Mouse (Mus musculus): ENCODE results near the gene L3mbtl2. TPM values are rescaled to one million over a fixed set of nuclear protein-coding genes. Genes with fewer than 3 reads are reported as not detected.
A peak's percentile ranks its signal among the peaks of the same experiment; 100 is the strongest.
"Not testable (repeated sequence)": the region's sequence is repeated elsewhere in the genome, so short reads cannot be mapped to it uniquely, and the experiment has no call there.

Gene L3mbtl2
- polyA plus RNA-seq, 1 experiment, result 0.52 TPM

DNA sequence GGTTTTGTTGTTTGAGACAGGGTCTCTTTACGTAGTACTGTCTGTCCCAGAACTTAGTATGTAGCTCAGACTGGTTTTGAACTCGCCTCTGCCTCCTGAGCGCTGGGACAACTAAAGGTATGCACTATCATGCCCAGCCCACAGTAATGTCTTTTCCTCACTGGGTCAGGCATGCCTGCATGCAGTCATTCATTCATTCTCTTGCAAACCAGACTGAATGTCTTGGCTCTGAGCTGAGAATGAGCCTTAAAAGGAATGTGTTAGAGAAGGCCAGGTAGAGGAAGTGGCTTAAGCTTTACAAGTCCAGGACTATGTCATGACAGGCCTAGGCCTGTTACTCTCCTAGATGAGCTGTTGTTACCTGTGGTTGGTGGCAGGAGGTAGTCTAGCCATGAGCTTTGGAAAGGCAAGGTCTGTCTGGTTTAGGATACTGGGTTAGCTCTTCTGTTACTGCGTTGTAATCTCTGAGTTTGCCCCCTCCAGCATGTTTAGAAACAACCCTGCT is 16.7 kb downstream of the L3mbtl2 start:
- Histone ChIP-seq H3K27me3 (ENCODE audit: control insufficient read depth) (no peaks in the 10 kb centered on the region), H3K4me3 (replicated peaks) (no peak overlapping the region), H3K9me3 (ENCODE audit: control insufficient read depth, low read length) (no peaks in the 10 kb centered on the region), H3K36me3 (ENCODE audit: control insufficient read depth) (peaks cover 90% of the 10 kb centered on the region), H3K4me1 (ENCODE audit: control insufficient read depth) (no peaks in the 10 kb centered on the region)
- TF ChIP-seq TAL1 (IDR thresholded peaks at IDR 0.05; ENCODE audit: low read length) (no peak), GATA1 (IDR thresholded peaks at IDR 0.05; ENCODE audit: low read length) (no peak)

DNA sequence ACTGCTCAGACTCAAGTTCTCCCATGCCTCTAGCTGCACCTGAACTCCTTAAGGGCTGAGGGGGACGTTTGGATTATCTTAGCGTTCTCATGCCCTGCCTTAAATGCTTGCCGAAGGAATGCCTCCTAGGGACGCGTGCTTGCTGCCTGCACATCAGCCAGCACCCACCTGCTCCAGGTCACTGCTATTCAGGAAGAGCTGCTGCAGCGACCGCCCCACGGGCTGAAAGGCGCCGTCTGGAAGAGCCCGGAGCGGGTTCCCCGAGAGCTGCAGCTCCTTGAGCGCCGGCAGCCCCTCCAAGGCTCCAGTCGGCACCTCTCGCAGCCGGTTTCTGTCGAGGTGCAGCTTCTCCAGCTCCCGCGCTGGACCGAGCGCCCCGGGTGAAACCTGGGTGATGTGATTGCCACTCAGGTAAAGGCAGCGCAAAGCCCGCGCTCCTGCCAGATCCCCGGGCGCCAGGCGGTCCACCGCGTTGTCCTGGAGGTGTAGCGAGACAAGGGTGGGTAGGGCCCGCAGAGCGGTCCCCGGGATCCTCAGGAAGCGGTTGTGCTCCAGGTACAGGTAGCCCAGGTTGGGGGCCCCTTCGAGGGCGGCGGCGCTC is 29.8 kb downstream of the L3mbtl2 start:
- H3K36me3 ChIP-seq (ENCODE audit: control insufficient read depth), result peaks cover 4% of the 10 kb centered on the region
- peaks cover 58% of the 10 kb centered on the region for H3K27me3 ChIP-seq (ENCODE audit: control insufficient read depth)
- TF ChIP-seq GATA1 (IDR thresholded peaks at IDR 0.05; ENCODE audit: low read length), result no peak
- TF ChIP-seq TAL1 (IDR thresholded peaks at IDR 0.05; ENCODE audit: low read length), result no peak
- peaks cover 4% of the 10 kb centered on the region; the same call in 1 of the 2 replicates for H3K9me3 ChIP-seq (ENCODE audit: control insufficient read depth, low read length)
- H3K4me3 ChIP-seq (replicated peaks), result peak overlapping the region; percentile 49
- H3K4me1 ChIP-seq (ENCODE audit: control insufficient read depth), result peaks cover 13% of the 10 kb centered on the region

DNA sequence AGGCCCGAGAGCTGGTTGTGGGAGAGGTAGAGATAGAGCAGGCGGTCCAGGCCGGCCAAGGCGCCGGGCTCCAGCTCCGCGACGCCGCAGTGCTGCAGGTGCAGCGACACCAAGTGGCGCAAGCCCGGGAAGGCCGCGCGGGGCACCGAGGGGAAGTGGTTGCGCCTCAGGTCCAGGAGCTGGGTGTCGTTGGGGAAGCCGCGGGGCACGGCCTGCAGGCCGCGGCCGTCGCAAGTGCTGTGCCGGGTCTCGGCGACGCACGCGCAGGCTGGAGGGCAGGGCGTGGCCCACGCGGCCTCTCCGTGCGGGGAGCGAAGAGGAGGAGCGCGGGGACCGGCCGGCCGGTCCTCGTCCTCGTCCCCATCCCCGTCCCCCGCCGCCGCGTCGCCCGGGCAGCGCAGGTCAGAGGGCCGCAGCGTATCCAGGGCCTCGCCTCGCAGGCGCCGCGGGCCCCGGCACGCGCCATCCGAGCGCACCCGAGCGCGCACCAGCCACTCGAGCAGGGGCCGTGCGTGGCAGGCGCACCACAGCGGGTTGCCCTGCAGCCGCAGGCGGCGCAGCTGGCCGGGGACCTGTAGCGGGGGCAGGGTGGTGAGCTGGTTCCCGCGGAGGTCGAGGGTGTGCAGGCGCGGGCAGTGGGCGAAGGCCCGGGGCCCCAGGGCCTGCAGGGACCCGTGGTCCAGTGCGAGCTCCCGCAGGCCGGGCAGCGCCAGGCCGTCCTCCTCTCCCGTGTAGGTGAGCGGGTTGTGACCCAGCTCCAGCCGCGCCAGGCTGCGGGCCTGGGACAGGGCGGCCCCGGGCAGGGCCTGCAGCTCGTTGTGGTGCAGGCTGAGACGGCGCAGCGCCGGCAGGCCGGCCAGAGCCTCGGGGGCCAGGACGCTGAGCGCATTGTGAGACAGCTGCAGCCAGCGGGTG is 30.5 kb downstream of the L3mbtl2 start:
- Histone ChIP-seq H3K27me3 (ENCODE audit: control insufficient read depth) (peaks cover 58% of the 10 kb centered on the region), H3K36me3 (ENCODE audit: control insufficient read depth) (no peaks in the 10 kb centered on the region), H3K4me1 (ENCODE audit: control insufficient read depth) (peaks cover 13% of the 10 kb centered on the region), H3K9me3 (ENCODE audit: control insufficient read depth, low read length) (peaks cover 4% of the 10 kb centered on the region; the same call in 1 of the 2 replicates), H3K4me3 (replicated peaks) (peak overlapping the region; percentile 49)
- TF ChIP-seq TAL1 (IDR thresholded peaks at IDR 0.05; ENCODE audit: low read length) (no peak), GATA1 (IDR thresholded peaks at IDR 0.05; ENCODE audit: low read length) (no peak)

DNA sequence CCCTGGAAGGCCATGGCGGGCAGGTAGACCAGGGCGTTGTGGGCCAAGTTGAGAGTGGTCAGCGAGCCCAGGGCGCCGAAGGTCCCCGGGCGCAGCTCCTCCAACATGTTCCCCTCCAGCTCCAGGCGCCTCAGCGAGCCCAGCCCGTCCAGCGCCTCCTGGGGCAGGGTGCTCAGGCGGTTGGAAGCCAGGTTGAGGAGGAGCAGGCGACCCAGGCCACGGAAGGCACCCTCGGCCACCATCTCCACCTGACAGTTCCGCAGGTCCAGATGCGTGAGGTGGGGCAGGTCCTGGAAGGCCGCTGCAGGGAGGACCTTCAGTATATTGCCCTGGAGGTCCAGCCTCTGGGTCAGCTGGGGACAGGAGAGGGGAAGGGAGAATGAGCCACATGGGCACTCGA is 31.2 kb downstream of the L3mbtl2 start:
- no peak for TF ChIP-seq TAL1 (IDR thresholded peaks at IDR 0.05; ENCODE audit: low read length)
- peaks cover 13% of the 10 kb centered on the region for H3K4me1 ChIP-seq (ENCODE audit: control insufficient read depth)
- H3K9me3 ChIP-seq (ENCODE audit: control insufficient read depth, low read length), result peaks cover 4% of the 10 kb centered on the region; the same call in 1 of the 2 replicates
- H3K36me3 ChIP-seq (ENCODE audit: control insufficient read depth), result no peaks in the 10 kb centered on the region
- H3K27me3 ChIP-seq (ENCODE audit: control insufficient read depth), result peaks cover 58% of the 10 kb centered on the region
- H3K4me3 ChIP-seq (replicated peaks), result peak overlapping the region; percentile 49

DNA sequence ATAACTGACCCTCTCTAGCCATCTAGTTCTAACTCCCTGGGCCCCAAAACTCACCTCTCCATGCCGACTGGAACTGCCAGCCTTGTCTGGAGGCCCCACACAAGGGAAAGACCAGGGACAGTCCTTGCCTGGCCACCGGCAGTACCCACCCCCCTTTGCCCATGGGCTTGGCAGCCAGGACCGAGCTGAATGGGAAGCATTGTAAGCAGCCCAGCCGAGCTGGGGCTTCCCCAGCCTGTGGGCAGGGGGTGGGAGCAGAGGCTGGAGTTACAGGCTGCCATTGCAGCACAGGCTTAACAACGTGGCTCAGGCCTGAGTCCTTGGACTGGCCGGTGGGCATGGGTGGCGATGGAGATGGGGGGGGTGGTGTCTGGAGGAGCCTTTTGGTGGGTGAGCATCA is 33.5 kb downstream of the L3mbtl2 start, which contains the start of gene Chadl:
Gene Chadl, minus strand, starts transcription at position 113 of the 400 bp plus-strand sequence.
- Histone ChIP-seq H3K9me3 (ENCODE audit: control insufficient read depth, low read length) (peaks cover 4% of the 10 kb centered on the region; the same call in 1 of the 2 replicates), H3K27me3 (ENCODE audit: control insufficient read depth) (peaks cover 50% of the 10 kb centered on the region), H3K36me3 (ENCODE audit: control insufficient read depth) (peaks cover 2% of the 10 kb centered on the region), H3K4me3 (replicated peaks) (no peak within 1 kb of the TSS), H3K4me1 (ENCODE audit: control insufficient read depth) (peaks cover 13% of the 10 kb centered on the region)
- TF ChIP-seq GATA1 (IDR thresholded peaks at IDR 0.05; ENCODE audit: low read length), result no peak
- TF ChIP-seq TAL1 (IDR thresholded peaks at IDR 0.05; ENCODE audit: low read length), result no peak

DNA sequence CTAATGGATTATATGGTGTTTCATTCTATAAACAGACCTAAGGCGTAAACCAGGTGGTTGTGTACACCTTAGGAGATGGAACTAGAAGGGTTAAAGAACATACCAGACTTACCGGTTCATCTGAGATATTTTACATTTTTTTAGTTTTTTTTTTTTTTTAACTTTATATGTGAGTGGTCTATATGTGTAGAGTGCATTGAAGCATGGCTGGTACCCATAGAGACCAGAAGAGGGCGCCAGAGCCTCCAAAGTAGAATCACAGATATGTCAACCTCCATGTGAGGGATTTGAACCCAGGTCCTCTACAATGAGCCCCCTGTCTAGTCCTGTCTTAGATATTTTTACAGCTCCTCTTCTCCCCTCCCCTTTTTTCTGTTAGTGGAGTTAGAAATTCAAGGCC is 34.2 kb downstream of the L3mbtl2 start:
- peaks cover 43% of the 10 kb centered on the region for H3K27me3 ChIP-seq (ENCODE audit: control insufficient read depth)
- no peak for TF ChIP-seq TAL1 (IDR thresholded peaks at IDR 0.05; ENCODE audit: low read length)
- no peak for TF ChIP-seq GATA1 (IDR thresholded peaks at IDR 0.05; ENCODE audit: low read length)
- H3K9me3 ChIP-seq (ENCODE audit: control insufficient read depth, low read length), result peaks cover 4% of the 10 kb centered on the region; the same call in 1 of the 2 replicates
- H3K4me1 ChIP-seq (ENCODE audit: control insufficient read depth), result peaks cover 13% of the 10 kb centered on the region
- peaks cover 9% of the 10 kb centered on the region for H3K36me3 ChIP-seq (ENCODE audit: control insufficient read depth)
- H3K4me3 ChIP-seq (replicated peaks), result no peak overlapping the region

DNA sequence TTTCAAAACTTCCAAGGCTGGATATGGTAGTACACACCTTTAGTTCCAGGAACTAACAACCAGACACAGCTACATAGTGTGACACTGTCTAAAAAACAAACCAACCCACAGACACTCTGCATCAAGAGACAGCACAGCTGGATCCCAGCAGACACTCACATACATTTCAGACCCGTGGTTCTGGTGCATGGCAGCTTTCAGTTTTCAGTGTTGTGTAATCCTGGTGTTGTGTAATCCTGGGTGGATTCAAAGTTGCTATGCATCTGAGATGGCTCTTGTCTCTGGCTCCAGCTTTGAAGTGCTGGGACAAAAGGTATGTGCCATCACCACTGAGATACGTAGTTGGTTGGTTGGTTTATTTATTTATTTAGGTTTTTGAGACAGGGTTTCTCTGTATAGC is 34.8 kb downstream of the L3mbtl2 start:
- H3K4me3 ChIP-seq (replicated peaks), result no peak overlapping the region
- peaks cover 16% of the 10 kb centered on the region for H3K36me3 ChIP-seq (ENCODE audit: control insufficient read depth)
- H3K9me3 ChIP-seq (ENCODE audit: control insufficient read depth, low read length), result peaks cover 2% of the 10 kb centered on the region; the same call in 1 of the 2 replicates
- H3K4me1 ChIP-seq (ENCODE audit: control insufficient read depth), result peaks cover 12% of the 10 kb centered on the region
- H3K27me3 ChIP-seq (ENCODE audit: control insufficient read depth), result peaks cover 36% of the 10 kb centered on the region
- TF ChIP-seq GATA1 (IDR thresholded peaks at IDR 0.05; ENCODE audit: low read length) (no peak), TAL1 (IDR thresholded peaks at IDR 0.05; ENCODE audit: low read length) (no peak)

DNA sequence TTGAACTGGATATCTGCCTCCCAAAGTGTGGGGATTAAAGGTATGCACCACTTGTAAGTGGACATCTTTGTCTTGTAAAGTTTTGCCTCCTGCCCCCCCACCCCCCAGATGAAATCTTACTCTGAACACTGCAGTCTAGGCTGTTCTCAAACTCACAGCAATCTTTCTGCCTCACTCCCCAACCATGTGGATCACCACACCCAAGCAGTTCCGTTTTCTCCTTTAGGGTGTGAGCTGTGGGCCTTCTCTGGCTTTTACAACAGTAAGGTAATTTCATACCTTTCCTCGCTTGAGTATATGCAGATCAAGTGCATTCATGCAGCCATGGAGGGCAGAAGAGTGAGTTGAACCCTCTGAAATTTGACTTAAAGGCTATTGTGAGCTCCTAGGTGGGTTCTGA is 36.5 kb downstream of the L3mbtl2 start:
- Histone ChIP-seq H3K4me3 (replicated peaks) (no peak overlapping the region), H3K4me1 (ENCODE audit: control insufficient read depth) (no peaks in the 10 kb centered on the region; the same call in 1 of the 2 replicates), H3K9me3 (ENCODE audit: control insufficient read depth, low read length) (no peaks in the 10 kb centered on the region), H3K36me3 (ENCODE audit: control insufficient read depth) (peaks cover 32% of the 10 kb centered on the region), H3K27me3 (ENCODE audit: control insufficient read depth) (peaks cover 20% of the 10 kb centered on the region)
- TF ChIP-seq TAL1 (IDR thresholded peaks at IDR 0.05; ENCODE audit: low read length), result no peak

DNA sequence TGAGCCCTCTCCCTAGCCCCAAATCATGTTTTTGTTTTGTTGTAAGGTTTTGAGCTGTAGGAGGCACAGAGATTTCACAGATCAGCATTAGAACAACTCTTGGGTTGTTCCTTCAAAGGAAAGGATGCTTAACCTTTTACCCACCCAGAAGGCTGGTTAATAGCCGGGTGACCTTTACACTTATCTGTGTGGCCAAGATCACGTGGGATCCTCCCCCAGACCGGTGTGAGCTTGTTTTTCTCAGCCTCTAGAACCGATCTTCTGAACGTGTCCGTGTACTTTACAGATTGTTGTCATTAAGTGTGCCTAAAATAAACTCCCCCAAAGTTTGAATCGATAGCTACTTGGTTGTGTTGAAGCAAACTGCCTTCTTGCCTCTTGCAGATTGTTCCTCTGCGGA is 36.9 kb downstream of the L3mbtl2 start:
- H3K27me3 ChIP-seq (ENCODE audit: control insufficient read depth), result peaks cover 15% of the 10 kb centered on the region
- peaks cover 36% of the 10 kb centered on the region for H3K36me3 ChIP-seq (ENCODE audit: control insufficient read depth)
- TF ChIP-seq GATA1 (IDR thresholded peaks at IDR 0.05; ENCODE audit: low read length) (no peak), TAL1 (IDR thresholded peaks at IDR 0.05; ENCODE audit: low read length) (no peak)
- H3K4me1 ChIP-seq (ENCODE audit: control insufficient read depth), result peaks cover 2% of the 10 kb centered on the region
- no peaks in the 10 kb centered on the region for H3K9me3 ChIP-seq (ENCODE audit: control insufficient read depth, low read length)
- no peak overlapping the region for H3K4me3 ChIP-seq (replicated peaks)

DNA sequence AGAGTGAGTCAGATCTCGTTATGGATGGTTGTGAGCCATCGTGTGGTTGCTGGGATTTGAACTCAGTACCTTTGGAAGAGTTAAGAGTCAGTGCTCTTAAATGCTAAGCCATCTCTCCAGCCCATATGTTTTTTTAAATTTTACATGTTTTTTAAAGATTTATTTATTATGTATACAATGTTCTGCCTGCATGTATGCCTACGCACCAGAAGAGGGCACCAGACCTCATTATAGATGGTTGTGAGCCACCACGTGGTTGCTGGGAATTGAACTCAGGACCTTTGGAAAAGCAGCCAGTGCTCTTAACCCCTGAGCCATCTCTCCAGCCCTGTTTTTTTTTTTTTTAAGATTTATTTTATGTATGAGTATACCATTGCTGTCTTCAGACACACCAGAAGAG is 37.7 kb downstream of the L3mbtl2 start:
- H3K4me1 ChIP-seq (ENCODE audit: control insufficient read depth); H3K27me3 ChIP-seq (ENCODE audit: control insufficient read depth); H3K4me3 ChIP-seq (replicated peaks); H3K9me3 ChIP-seq (ENCODE audit: control insufficient read depth, low read length): not testable (repeated sequence)
- peaks cover 44% of the 10 kb centered on the region for H3K36me3 ChIP-seq (ENCODE audit: control insufficient read depth)

Data from erythroblast, embryonic 14.5 days (primary cell).